Mouse (Mus musculus): Measurements from ENCODE around the gene Vps51.

DNA sequence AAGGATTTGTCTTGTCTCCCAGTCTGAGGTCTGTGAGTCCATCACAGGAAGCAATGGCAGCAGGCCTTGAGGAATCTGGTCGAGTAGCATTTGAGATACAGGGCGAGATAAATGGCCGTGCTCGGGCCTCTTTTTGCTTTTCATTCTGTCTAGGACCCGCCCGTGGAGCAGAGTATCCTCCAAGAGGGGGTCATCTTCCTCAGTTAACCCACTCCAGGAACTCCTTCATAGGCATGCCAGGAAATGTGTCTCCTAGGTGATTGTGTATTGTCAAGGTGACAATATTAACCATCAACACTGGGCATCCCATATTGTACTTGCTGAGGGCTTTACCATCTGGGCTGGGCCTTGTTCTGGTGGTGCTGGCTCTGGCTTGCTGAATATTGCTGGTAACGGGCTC lies 17.1 kb upstream of the Vps51 start, which contains the start of gene AC131692.1:
- no peak for TF ChIP-seq CTCF (IDR thresholded peaks at IDR 0.05; ENCODE audit: extremely low read depth, insufficient read depth, low read length)
- TF ChIP-seq POLR2A (IDR thresholded peaks at IDR 0.05; ENCODE audit: extremely low read depth, insufficient read depth, low read length), result no peak
